Mouse (Mus musculus) heart, embryonic 13.5 days (tissue): ENCODE data around the gene Ptgir. TPM values are rescaled to one million over a fixed set of nuclear protein-coding genes. Genes with fewer than 3 reads are reported as not detected.

Source experiments
- ATAC-seq: fragments of 200-750 bp; cut with Nextera tagmentation; 2 replicates; pipeline ENCODE4 v1.8.0; 2017; ENCODE audit warnings: moderate TSS enrichment; ENCODE audit not compliant: insufficient number of reproducible peaks, low FRiP score, low TSS enrichment; ENCODE audit errors: extremely low read depth
- H3K27ac ChIP-seq: fragments of 300-500 bp; sonication (generic); replicated peaks from 2 replicates; pipeline ENCODE4 v1.5.1; 2015; ENCODE audit warnings: moderate library complexity, mild to moderate bottlenecking, inconsistent platforms
- H3K27me3 ChIP-seq: fragments of 300-500 bp; sonication (generic); replicated peaks from 2 replicates; pipeline ENCODE4 v1.6.1; 2015; ENCODE audit warnings: mild to moderate bottlenecking, inconsistent platforms
- H3K36me3 ChIP-seq: fragments of 300-500 bp; sonication (generic); 2 replicates; pipeline ENCODE4 v1.6.1; 2015; ENCODE audit warnings: mild to moderate bottlenecking, inconsistent platforms
- H3K4me1 ChIP-seq: fragments of 300-500 bp; sonication (generic); 2 replicates; pipeline ENCODE4 v1.6.1; 2015; ENCODE audit warnings: inconsistent platforms
- H3K4me2 ChIP-seq: fragments of 300-500 bp; sonication (generic); 2 replicates; pipeline ENCODE4 v1.6.1; 2015; ENCODE audit warnings: inconsistent platforms, mild to moderate bottlenecking, moderate library complexity
- H3K4me3 ChIP-seq: fragments of 300-500 bp; sonication (generic); 2 replicates; pipeline ENCODE4 v1.5.1; 2015; ENCODE audit warnings: moderate library complexity, mild to moderate bottlenecking, inconsistent platforms
- H3K9ac ChIP-seq: fragments of 300-500 bp; sonication (generic); 2 replicates; pipeline ENCODE4 v1.6.1; 2015; ENCODE audit warnings: inconsistent platforms, mild to moderate bottlenecking, moderate library complexity
- H3K9me3 ChIP-seq: fragments of 300-500 bp; sonication (generic); 2 replicates; pipeline ENCODE4 v1.6.1; 2016; ENCODE audit warnings: inconsistent platforms
- WGBS: fragments of 180-500 bp; shearing (Covaris S2); methylation state at CpG from one replicate; pipeline ENCODE4 v1.1.7; 2015; ENCODE audit warnings: mixed read lengths; 5-methylcytosine and 5-hydroxymethylcytosine counted together
- polyA plus RNA-seq: library from polyadenylated mRNA; unstranded; fragments of >200 nt; fragmentation: Nextera tagmentation; extraction: Ambion mirVana; gene quantifications from 2 replicates; pipeline ENCODE4 v1.2.1, GENCODE M21; 2015

Gene Ptgir
- polyA plus RNA-seq, result 0.32 and 0.59 TPM in 2 replicates

- 11% methylated on average over 5 of the region's 6 CpGs for WGBS
- Histone ChIP-seq H3K9me3 (no peaks in the 10 kb centered on the region), H3K27me3 (peaks cover 88% of the 10 kb centered on the region), H3K36me3 (no peaks in the 10 kb centered on the region), H3K27ac (peak within 1 kb of the TSS; percentile 25; the same call in 1 of the 2 replicates), H3K4me2 (peak within 1 kb of the TSS; percentile 7; the same call in 1 of the 2 replicates), H3K4me1 (peaks cover 61% of the 10 kb centered on the region), H3K9ac (peak within 1 kb of the TSS; percentile 40; the same call in 1 of the 2 replicates), H3K4me3 (no peak within 1 kb of the TSS)
- ATAC-seq, result no peak
Measured at GRCm38 (mm10) chr7:16906281-16906680, at the start of gene Ptgir. Ptgir (plus strand) TSS chr7:16906490.

- WGBS, result 29% methylated on average over 17 of the region's 17 CpGs
- Histone ChIP-seq H3K9ac (no peak overlapping the region), H3K4me1 (no peaks in the 10 kb centered on the region), H3K4me2 (no peak overlapping the region), H3K4me3 (no peak overlapping the region), H3K9me3 (no peaks in the 10 kb centered on the region), H3K27me3 (no peaks in the 10 kb centered on the region), H3K36me3 (peaks cover 96% of the 10 kb centered on the region), H3K27ac (no peak overlapping the region)
- no peak for ATAC-seq
Measured at GRCm38 (mm10) chr7:16858336-16858735, 48.0 kb upstream of the Ptgir start.

GRCm38 (mm10) chr7:16859902-16860651 is 46.2 kb upstream of the Ptgir start:
- no peak for ATAC-seq
- no peaks in the 10 kb centered on the region for H3K9me3 ChIP-seq
- H3K36me3 ChIP-seq, result peaks cover 96% of the 10 kb centered on the region
- H3K27me3 ChIP-seq, result no peaks in the 10 kb centered on the region
- no peaks in the 10 kb centered on the region for H3K4me1 ChIP-seq
- no peak overlapping the region for H3K9ac ChIP-seq
- WGBS, result 36% methylated on average over 5 of the region's 5 CpGs
- H3K4me3 ChIP-seq, result no peak overlapping the region
- no peak overlapping the region for H3K4me2 ChIP-seq
- H3K27ac ChIP-seq, result no peak overlapping the region

- Histone ChIP-seq H3K4me2 (no peak overlapping the region), H3K4me3 (no peak overlapping the region), H3K9me3 (no peaks in the 10 kb centered on the region), H3K36me3 (peaks cover 93% of the 10 kb centered on the region), H3K4me1 (no peaks in the 10 kb centered on the region), H3K27ac (no peak overlapping the region), H3K9ac (no peak overlapping the region), H3K27me3 (no peaks in the 10 kb centered on the region)
- WGBS, result 68% methylated on average over 3 of the region's 3 CpGs
- no peak for ATAC-seq
Measured at GRCm38 (mm10) chr7:16867488-16867887, 38.8 kb upstream of the Ptgir start.

GRCm38 (mm10) chr7:16869497-16869896 is 36.8 kb upstream of the Ptgir start:
- ATAC-seq, result peak; percentile 62; the same call in 1 of the 2 replicates
- H3K4me1 ChIP-seq, result peaks cover 2% of the 10 kb centered on the region; the same call in 1 of the 2 replicates
- H3K36me3 ChIP-seq, result peaks cover 74% of the 10 kb centered on the region
- peak overlapping the region; percentile 21 for H3K4me3 ChIP-seq
- peak overlapping the region; percentile 42 for H3K4me2 ChIP-seq
- WGBS, result 40% methylated on average over 16 of the region's 16 CpGs
- H3K9ac ChIP-seq, result no peak overlapping the region
- no peaks in the 10 kb centered on the region for H3K9me3 ChIP-seq
- H3K27me3 ChIP-seq, result no peaks in the 10 kb centered on the region
- H3K27ac ChIP-seq, result no peak overlapping the region

GRCm38 (mm10) chr7:16871600-16871999 is 34.7 kb upstream of the Ptgir start:
- Histone ChIP-seq H3K9ac (no peak overlapping the region), H3K36me3 (peaks cover 55% of the 10 kb centered on the region), H3K9me3 (no peaks in the 10 kb centered on the region), H3K27me3 (no peaks in the 10 kb centered on the region), H3K4me3 (no peak overlapping the region), H3K27ac (no peak overlapping the region), H3K4me1 (peaks cover 11% of the 10 kb centered on the region), H3K4me2 (no peak overlapping the region)
- 71% methylated on average over 10 of the region's 10 CpGs for WGBS
- ATAC-seq, result no peak

GRCm38 (mm10) chr7:16872478-16872877 is 33.8 kb upstream of the Ptgir start:
- no peak overlapping the region for H3K4me2 ChIP-seq
- H3K4me1 ChIP-seq, result peaks cover 20% of the 10 kb centered on the region
- no peak for ATAC-seq
- no peak overlapping the region for H3K4me3 ChIP-seq
- H3K9ac ChIP-seq, result no peak overlapping the region
- H3K27me3 ChIP-seq, result no peaks in the 10 kb centered on the region
- H3K36me3 ChIP-seq, result peaks cover 47% of the 10 kb centered on the region
- 86% methylated on average over 9 of the region's 9 CpGs for WGBS
- no peaks in the 10 kb centered on the region for H3K9me3 ChIP-seq
- H3K27ac ChIP-seq, result no peak overlapping the region

- WGBS, result 93% methylated on average over 4 of the region's 4 CpGs
- no peaks in the 10 kb centered on the region for H3K27me3 ChIP-seq
- no peak overlapping the region for H3K9ac ChIP-seq
- H3K4me2 ChIP-seq, result no peak overlapping the region
- no peak overlapping the region for H3K4me3 ChIP-seq
- H3K36me3 ChIP-seq, result peaks cover 45% of the 10 kb centered on the region
- H3K9me3 ChIP-seq, result no peaks in the 10 kb centered on the region
- no peak overlapping the region for H3K27ac ChIP-seq
- no peak for ATAC-seq
- peaks cover 28% of the 10 kb centered on the region for H3K4me1 ChIP-seq
Measured at GRCm38 (mm10) chr7:16873392-16873791, 32.9 kb upstream of the Ptgir start.

GRCm38 (mm10) chr7:16874190-16874589 is 32.1 kb upstream of the Ptgir start:
- peak overlapping the region; percentile 67 for H3K9ac ChIP-seq
- 4% methylated on average over 17 of the region's 17 CpGs for WGBS

GRCm38 (mm10) chr7:16874756-16875309 is 31.5 kb upstream of the Ptgir start:
- H3K9ac ChIP-seq, result peak overlapping the region; percentile 67

More at GRCm38 (mm10) chr7:16874190-16874589, 32.1 kb upstream of the Ptgir start:
- ATAC-seq, result no peak
- peaks cover 48% of the 10 kb centered on the region for H3K36me3 ChIP-seq
- peaks cover 36% of the 10 kb centered on the region for H3K4me1 ChIP-seq
- no peaks in the 10 kb centered on the region for H3K27me3 ChIP-seq
- peak overlapping the region; percentile 88 for H3K4me3 ChIP-seq
- no peaks in the 10 kb centered on the region for H3K9me3 ChIP-seq
- H3K27ac ChIP-seq, result peak overlapping the region; percentile 92
- peak overlapping the region; percentile 66 for H3K4me2 ChIP-seq

GRCm38 (mm10) chr7:16875310-16875325 is 31.2 kb upstream of the Ptgir start, which contains the start of gene Dact3:
Dact3 (plus strand) TSS chr7:16875317.
- Histone ChIP-seq H3K9me3 (no peaks in the 10 kb centered on the region), H3K4me1 (peaks cover 45% of the 10 kb centered on the region), H3K36me3 (peaks cover 42% of the 10 kb centered on the region), H3K4me2 (peak within 1 kb of the TSS; percentile 87), H3K9ac (peak within 1 kb of the TSS; percentile 97), H3K27ac (peak within 1 kb of the TSS; percentile 98), H3K27me3 (no peaks in the 10 kb centered on the region), H3K4me3 (peak within 1 kb of the TSS; percentile 88)
- ATAC-seq, result no peak
- WGBS, result 0% methylated on average over 1 of the region's 1 CpGs

More at GRCm38 (mm10) chr7:16874756-16875309, 31.5 kb upstream of the Ptgir start:
- ATAC-seq, result peak; percentile 92
- H3K4me1 ChIP-seq, result peaks cover 42% of the 10 kb centered on the region
- WGBS, result 1% methylated on average over 33 of the region's 33 CpGs
- peaks cover 45% of the 10 kb centered on the region for H3K36me3 ChIP-seq
- H3K27ac ChIP-seq, result peak overlapping the region; percentile 92
- peak overlapping the region; percentile 87 for H3K4me2 ChIP-seq
- no peaks in the 10 kb centered on the region for H3K27me3 ChIP-seq
- H3K9me3 ChIP-seq, result no peaks in the 10 kb centered on the region
- peak overlapping the region; percentile 88 for H3K4me3 ChIP-seq

GRCm38 (mm10) chr7:16875326-16875725 is 31.0 kb upstream of the Ptgir start:
- H3K27ac ChIP-seq, result peak overlapping the region; percentile 98
- H3K27me3 ChIP-seq, result no peaks in the 10 kb centered on the region
- WGBS, result under 1% methylated on average over 30 of the region's 42 CpGs
- H3K9me3 ChIP-seq, result no peaks in the 10 kb centered on the region
- H3K9ac ChIP-seq, result peak overlapping the region; percentile 97
- H3K4me3 ChIP-seq, result peak overlapping the region; percentile 88
- peaks cover 47% of the 10 kb centered on the region for H3K4me1 ChIP-seq
- peak overlapping the region; percentile 87 for H3K4me2 ChIP-seq
- peaks cover 40% of the 10 kb centered on the region for H3K36me3 ChIP-seq
- no peak; the same call in 1 of the 2 replicates for ATAC-seq
